Mouse (Mus musculus): ENCODE data around the gene Capn5.

- no peak for TF ChIP-seq ZNF384 (IDR thresholded peaks at IDR 0.05; ENCODE audit: low read depth, low read length)
- TF ChIP-seq NELFE (IDR thresholded peaks at IDR 0.05; ENCODE audit: low read depth, low read length), result no peak
- TF ChIP-seq CTCF (conservative IDR thresholded peaks at IDR 0.05 in 1 of 2, IDR thresholded peaks at IDR 0.05 in 1 of 2; ENCODE audit: low read depth in 2 of 2, low read length in 2 of 2), result peak; percentile 65 to 91
- TF ChIP-seq EP300 (IDR thresholded peaks at IDR 0.05; ENCODE audit: low read length), result no peak
- no peak for TF ChIP-seq POLR2AphosphoS2 (IDR thresholded peaks at IDR 0.05; ENCODE audit: low read depth, low read length)
- TF ChIP-seq POLR2A (IDR thresholded peaks at IDR 0.05; ENCODE audit: low read depth, low read length), result no peak
- no peak for TF ChIP-seq JUND (conservative IDR thresholded peaks at IDR 0.05; ENCODE audit: low read depth, low read length)
- no peak for TF ChIP-seq ZMIZ1 (IDR thresholded peaks at IDR 0.05; ENCODE audit: low read depth, low read length)
- TF ChIP-seq MAX (IDR thresholded peaks at IDR 0.05; ENCODE audit: low read length), result 0 out of 2 replicates have a peak, but pooled peaks have one; percentile 22
Measured at GRCm38 (mm10) chr7:98120325-98120724, 57.7 kb downstream of the Capn5 start.

Measured in CH12.LX (cell line).